Mouse (Mus musculus) lung, embryonic 16.5 days (tissue): Measurements from ENCODE around the gene Ankrd44. TPM values are rescaled to one million over a fixed set of nuclear protein-coding genes. Genes with fewer than 3 reads are reported as not detected.

ENCODE experiments used
- microRNA-seq: library from miRNA; unstranded; fragments of <30 nt; microRNA quantifications from one replicate; pipeline ENCODE4, GENCODE M21; 2016
- polyA plus RNA-seq: library from polyadenylated mRNA; unstranded; fragments of >200 nt; fragmentation: Nextera tagmentation; extraction: Ambion mirVana; gene quantifications from 2 replicates; pipeline ENCODE4 v1.2.1, GENCODE M21; 2015

Gene Ankrd44
- polyA plus RNA-seq, 1 experiment from 2014 or later, result 19.5 TPM

Small RNA genes lying within 50 kb of the gene (microRNA-seq; reads per million reads assigned to microRNA genes)
- not detected for gene Gm24053

Other genes with a start within 250 kb of the Ankrd44 start
- 293 and 321 TPM in 2 replicates for gene Sf3b1, start 101.1 kb upstream of the Ankrd44 start, polyA plus RNA-seq
- gene Coq10b, start 126.4 kb upstream of the Ankrd44 start, polyA plus RNA-seq, result 18.0 and 19.2 TPM in 2 replicates
- gene Hspe1, start 161.7 kb upstream of the Ankrd44 start, polyA plus RNA-seq, result 245 and 281 TPM in 2 replicates
- gene Hspd1, start 161.9 kb upstream of the Ankrd44 start, polyA plus RNA-seq, result 253 and 283 TPM in 2 replicates
- 143 and 145 TPM in 2 replicates for gene Mob4, start 204.8 kb upstream of the Ankrd44 start, polyA plus RNA-seq